Mouse (Mus musculus) left cerebral cortex, postnatal 10 days (tissue): ENCODE measurements around the gene Fbln2. TPM values are rescaled to one million over a fixed set of nuclear protein-coding genes. Genes with fewer than 3 reads are reported as not detected.
"Not testable (repeated sequence)": the region's sequence is repeated elsewhere in the genome, so short reads cannot be mapped to it uniquely, and the experiment has no call there.

Experiments used
- DNase-seq, 2 experiments: peaks; one replicate each; pipeline ENCODE4 v3.0.0; 2021 to 2022; ENCODE audit warnings: low spot score in 2 of 2, mixed read lengths in 1 of 2; ENCODE audit errors: extremely low spot score in 1 of 2
- intact Hi-C: fragments of 180-260 bp; cut with DNase I; formaldehyde crosslinking; loops from one replicate; pipeline ENCODE4 v1.15.1; 2025
- total RNA-seq, 2 experiments: library from RNA; stranded (reverse); gene quantifications; 2 replicates each; pipeline ENCODE4 v1.2.3; 2021

Fbln2 gene
- total RNA-seq = 10 to 100 TPM in 1 of 2 experiments, 1 to 10 TPM in 1; 9.8 to 10.9 TPM

GRCm38 (mm10) chr6:91212155-91212554, at the start of gene Fbln2:
Gene Fbln2 (plus strand): TSS chr6:91212455.
- DNase-seq, intact Hi-C loops: not testable (repeated sequence)

DNA sequence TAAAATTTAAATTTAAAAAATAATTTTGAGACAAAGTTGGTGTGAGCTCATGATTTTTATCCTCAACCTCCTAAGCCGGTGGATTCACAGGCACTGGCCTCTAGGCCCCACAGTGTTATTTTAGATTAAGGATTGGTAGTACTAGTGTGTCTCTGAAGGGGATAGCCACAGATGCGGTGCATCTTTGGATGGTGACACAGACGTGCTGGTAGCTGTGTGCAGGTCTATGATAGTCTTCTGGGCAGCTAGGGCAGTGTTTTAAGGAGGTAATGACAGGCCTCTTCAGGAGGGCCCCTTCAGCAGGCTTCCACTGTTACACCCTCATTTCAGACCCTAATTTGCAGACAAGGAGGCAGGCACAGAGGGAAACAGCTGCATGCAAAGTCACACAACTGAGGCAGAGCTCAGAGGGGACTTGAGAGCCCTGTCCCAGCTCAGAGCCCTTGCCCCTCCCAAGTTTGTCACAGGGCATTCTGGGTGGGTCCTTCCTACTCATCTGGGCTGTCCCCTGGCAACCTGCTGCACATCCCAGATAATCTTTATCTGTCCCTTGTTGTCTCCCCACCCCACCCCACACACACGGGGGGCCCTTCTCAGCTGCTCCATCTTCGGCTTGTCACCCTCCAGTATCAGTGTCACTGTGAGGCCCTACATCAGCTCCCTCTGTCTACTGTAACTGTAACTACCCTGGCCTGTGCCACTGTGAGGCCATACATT, 48.9 kb upstream of the Fbln2 start:
- intact Hi-C loops = no loop called here
- no peak for DNase-seq

DNA sequence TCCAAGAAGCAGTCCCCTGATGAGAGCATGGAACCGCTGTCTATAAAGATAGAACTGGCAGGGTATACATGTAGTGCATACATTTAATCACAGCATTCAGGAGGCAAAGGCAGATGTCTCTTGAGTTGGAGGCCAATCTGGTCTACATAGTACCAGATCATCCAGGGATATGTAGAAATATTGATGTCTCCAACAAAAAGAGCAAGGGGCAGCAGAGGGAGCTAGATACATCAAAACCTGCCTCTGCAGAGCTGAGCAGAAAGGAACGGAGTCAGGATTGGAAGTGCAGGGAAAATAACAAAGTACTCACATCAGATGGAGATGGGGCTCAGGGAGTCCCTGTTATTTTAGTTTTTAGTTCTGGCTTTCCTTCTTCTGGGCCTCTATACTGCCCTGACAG, 47.7 kb upstream of the Fbln2 start:
- intact Hi-C loops = no loop called here
- DNase-seq = no peak

GRCm38 (mm10) chr6:91165210-91165609, 47.0 kb upstream of the Fbln2 start:
- DNase-seq = peak; percentile 68 to 74
- intact Hi-C loops = loop anchor here (1.0 kb wide), 1 partner anchor 112 kb away; no protein-coding TSS in a partner anchor

- no peak for DNase-seq
- intact Hi-C loops = no loop called here
Observed at GRCm38 (mm10) chr6:91167828-91168227, 44.4 kb upstream of the Fbln2 start.

DNA sequence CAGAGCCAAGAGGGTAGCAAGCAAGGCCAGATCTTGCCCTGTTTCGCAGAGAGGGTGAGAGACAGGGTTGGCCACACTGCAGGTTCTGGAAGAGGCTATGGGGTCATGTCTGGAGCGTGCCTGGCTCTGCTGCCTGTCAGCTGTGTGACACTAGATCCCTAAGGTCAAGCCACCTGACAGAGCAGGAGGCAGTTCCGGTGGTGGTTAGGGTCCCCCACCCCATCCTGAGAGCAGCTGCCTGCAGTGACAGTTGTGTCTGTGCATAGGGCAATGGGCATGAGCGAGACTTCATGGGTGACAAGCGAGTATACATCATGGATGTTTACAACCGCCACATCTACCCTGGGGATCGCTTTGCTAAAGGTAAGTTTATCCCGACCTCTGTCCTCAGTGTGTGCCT, 43.1 kb upstream of the Fbln2 start:
- intact Hi-C loops = no loop called here
- DNase-seq = no peak

GRCm38 (mm10) chr6:91171396-91171895, 40.8 kb upstream of the Fbln2 start:
- DNase-seq = no peak
- intact Hi-C loops = loop anchor here (5.0 kb wide), 1 partner anchor 241 kb away; the partner anchor contains the start of gene Wnt7a

DNA sequence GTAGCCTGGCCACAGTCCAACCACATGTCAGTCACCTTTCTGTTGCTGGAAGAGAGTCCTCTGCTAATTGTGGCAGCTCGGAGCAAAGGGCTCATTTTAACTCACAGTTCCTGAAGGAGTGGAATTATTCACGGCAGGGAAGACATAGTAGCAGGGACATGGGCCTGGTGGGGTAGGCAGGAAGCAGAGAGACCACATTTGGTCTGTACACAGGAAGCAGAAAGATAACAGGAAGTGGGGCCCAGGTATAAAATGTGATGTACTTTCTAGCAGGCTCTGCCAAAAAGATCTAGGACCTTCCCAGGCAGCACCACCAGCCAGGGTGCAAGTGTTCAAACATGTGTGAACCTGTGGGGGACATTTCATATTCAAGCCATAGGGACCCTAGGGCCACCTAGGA, 39.9 kb upstream of the Fbln2 start:
- intact Hi-C loops = loop anchor here (2.0 to 5.0 kb wide), 2 partner anchors 104 to 240 kb away; partner anchors contain the start of gene Wnt7a
- DNase-seq = no peak

GRCm38 (mm10) chr6:91173221-91173880, 38.9 kb upstream of the Fbln2 start:
- intact Hi-C loops = loop anchor here (2.0 to 5.0 kb wide), 2 partner anchors 103 to 239 kb away; partner anchors contain the start of gene Wnt7a
- peak in 1 of 2 experiments; percentile 78 for DNase-seq

GRCm38 (mm10) chr6:91174211-91174610, 38.0 kb upstream of the Fbln2 start:
- DNase-seq = no peak
- intact Hi-C loops = loop anchor here (5.0 kb wide), 1 partner anchor 238 kb away; the partner anchor contains the start of gene Wnt7a

DNA sequence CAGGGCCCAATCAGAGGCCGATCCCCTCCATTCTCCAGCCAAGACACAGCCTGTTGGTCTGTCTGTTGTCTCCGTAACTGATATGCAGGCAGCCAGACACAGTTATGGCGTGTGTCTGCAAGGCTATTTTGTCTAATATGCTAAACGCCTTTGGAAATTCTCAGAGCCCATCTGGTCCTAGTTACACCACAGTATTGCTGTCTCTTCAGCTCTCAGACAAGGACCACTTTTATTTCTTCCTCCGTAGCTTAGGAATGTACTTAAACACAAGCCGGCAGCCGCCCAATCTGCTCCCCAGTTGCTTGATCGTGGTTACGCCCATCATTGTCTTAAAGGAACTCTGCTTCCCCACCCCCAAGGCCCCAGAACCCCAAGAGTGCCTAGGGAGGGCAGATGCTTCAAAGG, 31.5 kb upstream of the Fbln2 start:
- intact Hi-C loops = no loop called here
- DNase-seq = peak; percentile 46 to 51

DNA sequence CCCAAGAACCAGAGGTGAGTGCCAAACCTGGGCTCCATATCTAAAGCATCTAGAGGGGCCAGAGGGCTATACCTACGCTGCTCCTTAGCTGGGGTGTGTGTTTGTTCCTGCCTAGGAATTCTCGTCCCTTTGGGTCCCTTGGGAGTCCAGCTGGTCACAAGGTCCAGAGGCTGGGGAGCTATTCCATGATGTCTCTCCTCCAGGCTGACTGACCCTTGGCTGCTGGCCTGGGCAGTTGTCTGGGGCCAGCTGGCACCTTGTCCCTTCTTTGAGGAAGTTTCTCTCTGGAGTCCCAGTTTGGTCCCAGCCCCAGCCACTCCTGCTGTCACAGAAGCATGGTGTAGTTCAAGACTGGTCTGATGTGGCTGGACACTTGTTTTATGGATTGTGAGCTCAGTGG, 30.9 kb upstream of the Fbln2 start:
- peak in 1 of 2 experiments; percentile 73 for DNase-seq
- intact Hi-C loops = no loop called here

- intact Hi-C loops = no loop called here
Observed at GRCm38 (mm10) chr6:91182075-91182490, 30.2 kb upstream of the Fbln2 start.

DNA sequence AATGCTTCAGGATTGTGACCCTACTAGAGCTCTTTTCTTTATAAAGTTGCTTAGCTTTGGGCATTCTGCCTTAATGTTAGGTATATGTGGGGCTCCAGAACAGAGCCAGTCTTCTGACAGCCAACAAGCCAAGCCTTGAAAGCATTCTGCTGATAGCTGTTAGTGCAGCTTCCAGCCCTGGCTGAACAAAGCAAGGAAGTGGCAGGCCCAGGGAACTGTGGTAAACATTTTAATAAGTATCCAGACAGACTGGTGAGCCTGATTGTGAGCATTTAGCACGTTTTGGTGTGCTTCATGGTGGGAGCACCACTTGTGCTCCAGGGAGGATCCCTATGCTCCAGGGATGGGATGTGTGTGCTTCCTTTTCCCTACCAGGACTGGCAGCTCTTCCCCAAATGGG, 29.2 kb upstream of the Fbln2 start:
- no peak for DNase-seq
- intact Hi-C loops = no loop called here

More at GRCm38 (mm10) chr6:91182075-91182490, 30.2 kb upstream of the Fbln2 start:
- no peak for DNase-seq

GRCm38 (mm10) chr6:91183980-91184379, 28.3 kb upstream of the Fbln2 start:
- no peak for DNase-seq
- intact Hi-C loops = no loop called here

DNA sequence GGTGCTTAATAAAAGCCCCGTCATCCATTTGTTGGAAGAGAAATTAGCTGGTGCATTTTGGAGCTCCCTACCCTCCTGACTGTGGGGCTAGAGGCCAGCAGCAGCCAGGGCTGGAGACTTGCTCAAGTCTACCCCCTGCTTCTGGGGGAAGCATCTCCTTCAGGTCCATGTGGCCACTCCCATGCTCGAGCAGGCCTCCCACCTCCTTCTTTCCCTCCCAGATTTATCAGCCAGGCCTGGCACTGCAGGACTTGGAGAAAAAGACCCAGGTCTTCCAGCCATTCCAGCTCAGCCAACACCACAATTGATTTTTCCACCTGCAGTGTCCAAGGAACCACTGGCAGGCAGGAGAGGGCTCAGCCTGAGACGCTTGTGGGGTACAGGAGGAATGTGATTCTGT, 27.5 kb upstream of the Fbln2 start:
- no peak for DNase-seq
- intact Hi-C loops = no loop called here

GRCm38 (mm10) chr6:91185502-91185901, 26.8 kb upstream of the Fbln2 start:
- DNase-seq = no peak
- intact Hi-C loops = no loop called here

GRCm38 (mm10) chr6:91186161-91186931, 25.9 kb upstream of the Fbln2 start:
- intact Hi-C loops = no loop called here
- no peak for DNase-seq

DNA sequence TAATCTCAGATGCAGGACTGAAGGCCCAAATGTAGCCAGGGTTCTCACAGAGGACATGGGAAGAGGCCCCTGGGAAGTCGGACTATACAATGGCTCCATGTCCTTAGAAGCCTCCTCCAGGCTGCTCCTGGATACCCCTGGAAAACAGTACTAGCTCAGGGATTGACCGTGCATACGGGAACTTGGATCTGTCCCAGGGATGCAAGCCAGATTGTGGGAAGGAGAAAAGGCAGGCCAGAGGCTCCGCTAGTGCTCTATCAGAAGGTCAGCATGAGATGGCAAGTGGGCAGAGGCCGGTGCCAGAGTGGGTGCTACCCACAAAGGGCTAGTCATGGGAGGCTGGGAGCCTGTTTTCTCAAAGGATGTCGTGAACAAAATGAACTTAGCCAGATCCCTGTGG, 25.3 kb upstream of the Fbln2 start:
- intact Hi-C loops = no loop called here
- no peak for DNase-seq
